Mouse (Mus musculus): ENCODE measurements at regions not wholly inside any gene's neighbourhood (a gene's known extent, or its start where the extent isn't known, plus 50 kb on each side); places are given as distances from the start of the nearest gene placed in this dataset.
A peak's percentile ranks its signal among the peaks of the same experiment; 100 is the strongest.

- Histone ChIP-seq H3K4me3 (replicated peaks; ENCODE audit: low read length) (no peak overlapping the region), H3K4me1 (replicated peaks; ENCODE audit: control insufficient read depth, insufficient read depth, low read length) (no peaks in the 10 kb centered on the region; the same call in 1 of the 2 replicates), H3K9ac (replicated peaks; ENCODE audit: low read depth, low read length) (no peak overlapping the region), H3K36me3 (ENCODE audit: control insufficient read depth, insufficient read depth) (no peaks in the 10 kb centered on the region), H3K27ac (ENCODE audit: low read length) (no peak overlapping the region), H3K9me3 (ENCODE audit: control insufficient read depth, low read length) (no peaks in the 10 kb centered on the region), H3K4me2 (ENCODE audit: low read length) (no peak overlapping the region), H3K27me3 (replicated peaks; ENCODE audit: control insufficient read depth, insufficient read depth, low read length) (no peaks in the 10 kb centered on the region)
- 46% methylated on average over 8 of the region's 8 CpGs for WGBS
- ATAC-seq, result peak; percentile 52
Measured at GRCm38 (mm10) chr9:94239479-94240241, 298.2 kb downstream of the 1190002N15Rik start.

DNA sequence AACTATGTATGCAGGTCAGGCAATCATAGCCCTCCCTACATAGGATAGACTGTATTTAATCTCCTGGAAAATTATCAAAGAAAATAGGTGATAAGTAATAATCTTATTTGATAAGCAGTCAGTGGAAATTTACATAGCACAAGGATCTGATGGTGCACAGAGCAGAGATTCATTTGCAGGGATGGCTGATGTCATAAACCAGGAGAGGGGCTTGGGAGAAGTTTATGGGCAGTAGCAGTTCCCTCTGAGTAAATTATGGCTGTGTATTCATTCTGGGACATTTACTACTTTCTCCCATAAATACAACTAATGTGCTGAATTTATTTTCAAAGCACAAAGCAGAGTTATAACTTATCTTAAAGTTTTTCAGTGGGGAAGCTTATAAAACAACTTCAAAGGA lies 299.3 kb downstream of the 1190002N15Rik start:
- Histone ChIP-seq H3K27me3 (replicated peaks; ENCODE audit: control insufficient read depth, insufficient read depth, low read length) (no peaks in the 10 kb centered on the region), H3K4me1 (replicated peaks; ENCODE audit: control insufficient read depth, insufficient read depth, low read length) (no peaks in the 10 kb centered on the region; the same call in 1 of the 2 replicates), H3K4me2 (ENCODE audit: low read length) (no peak overlapping the region), H3K27ac (ENCODE audit: low read length) (no peak overlapping the region), H3K9me3 (ENCODE audit: control insufficient read depth, low read length) (no peaks in the 10 kb centered on the region), H3K36me3 (ENCODE audit: control insufficient read depth, insufficient read depth) (no peaks in the 10 kb centered on the region), H3K4me3 (replicated peaks; ENCODE audit: low read length) (no peak overlapping the region), H3K9ac (replicated peaks; ENCODE audit: low read depth, low read length) (no peak overlapping the region)
- ATAC-seq, result no peak

GRCm38 (mm10) chr9:94229537-94229936 lies 308.3 kb downstream of the 1190002N15Rik start:
- 85% methylated on average over 2 of the region's 2 CpGs for WGBS
- Histone ChIP-seq H3K9ac (replicated peaks; ENCODE audit: low read depth, low read length) (no peak overlapping the region), H3K27me3 (replicated peaks; ENCODE audit: control insufficient read depth, insufficient read depth, low read length) (no peaks in the 10 kb centered on the region), H3K36me3 (ENCODE audit: control insufficient read depth, insufficient read depth) (no peaks in the 10 kb centered on the region), H3K4me3 (replicated peaks; ENCODE audit: low read length) (no peak overlapping the region), H3K4me2 (ENCODE audit: low read length) (no peak overlapping the region), H3K27ac (ENCODE audit: low read length) (no peak overlapping the region), H3K4me1 (replicated peaks; ENCODE audit: control insufficient read depth, insufficient read depth, low read length) (no peaks in the 10 kb centered on the region), H3K9me3 (ENCODE audit: control insufficient read depth, low read length) (no peaks in the 10 kb centered on the region)
- no peak for ATAC-seq

GRCm38 (mm10) chr9:94219116-94219515 lies 318.8 kb downstream of the 1190002N15Rik start:
- H3K4me3 ChIP-seq (replicated peaks; ENCODE audit: low read length), result no peak overlapping the region
- H3K4me2 ChIP-seq (ENCODE audit: low read length), result no peak overlapping the region
- H3K36me3 ChIP-seq (ENCODE audit: control insufficient read depth, insufficient read depth), result no peaks in the 10 kb centered on the region
- H3K9me3 ChIP-seq (ENCODE audit: control insufficient read depth, low read length), result no peaks in the 10 kb centered on the region
- no peak overlapping the region for H3K27ac ChIP-seq (ENCODE audit: low read length)
- ATAC-seq, result no peak
- no peak overlapping the region for H3K9ac ChIP-seq (replicated peaks; ENCODE audit: low read depth, low read length)
- no peaks in the 10 kb centered on the region for H3K27me3 ChIP-seq (replicated peaks; ENCODE audit: control insufficient read depth, insufficient read depth, low read length)
- H3K4me1 ChIP-seq (replicated peaks; ENCODE audit: control insufficient read depth, insufficient read depth, low read length), result no peaks in the 10 kb centered on the region
- WGBS, result 65% methylated on average over 2 of the region's 2 CpGs

DNA sequence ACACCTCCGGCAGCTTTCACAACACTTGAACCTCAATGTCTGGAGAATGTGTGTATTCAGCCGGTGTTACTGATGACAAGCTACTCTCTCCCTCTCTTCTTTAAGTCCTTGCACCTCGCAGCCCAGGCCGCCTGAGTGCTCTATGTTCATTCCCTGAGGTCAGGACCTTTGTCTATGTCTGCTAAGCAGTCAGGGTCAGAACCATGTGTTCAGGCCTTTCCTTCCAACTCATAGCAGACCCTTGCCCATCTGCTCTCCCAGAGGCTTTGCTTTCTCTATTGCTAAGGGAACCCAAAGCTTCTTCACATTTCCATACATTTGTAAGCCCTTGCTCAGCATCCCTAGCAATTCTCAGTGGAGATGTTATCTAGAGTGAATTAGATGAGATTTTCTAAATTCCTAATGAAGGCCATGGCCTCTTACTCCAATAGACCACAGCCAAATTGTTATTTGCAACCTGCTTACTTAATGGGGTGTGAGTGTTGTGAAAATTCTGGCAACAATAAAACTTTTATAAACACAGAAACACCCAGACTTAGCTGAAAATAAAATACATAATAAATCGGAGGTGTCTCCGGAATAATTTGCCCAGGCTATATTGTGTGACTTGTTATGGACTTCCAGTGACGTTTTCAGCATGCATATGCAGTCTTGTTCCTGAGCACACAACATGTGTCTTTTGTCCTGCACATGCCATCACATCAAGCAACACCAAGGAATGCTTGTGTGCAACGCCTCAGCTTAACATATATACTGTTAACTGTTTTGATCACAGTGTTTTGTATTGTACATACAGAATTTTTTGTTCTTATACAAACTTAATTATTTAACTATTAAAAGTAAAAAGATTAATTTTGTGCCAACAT lies 321.2 kb downstream of the 1190002N15Rik start:
- Histone ChIP-seq H3K36me3 (ENCODE audit: control insufficient read depth, insufficient read depth) (no peaks in the 10 kb centered on the region), H3K4me1 (replicated peaks; ENCODE audit: control insufficient read depth, insufficient read depth, low read length) (no peaks in the 10 kb centered on the region), H3K27ac (ENCODE audit: low read length) (no peak overlapping the region), H3K9me3 (ENCODE audit: control insufficient read depth, low read length) (no peaks in the 10 kb centered on the region), H3K9ac (replicated peaks; ENCODE audit: low read depth, low read length) (no peak overlapping the region), H3K4me2 (ENCODE audit: low read length) (no peak overlapping the region), H3K27me3 (replicated peaks; ENCODE audit: control insufficient read depth, insufficient read depth, low read length) (no peaks in the 10 kb centered on the region), H3K4me3 (replicated peaks; ENCODE audit: low read length) (no peak overlapping the region)
- 87% methylated on average over 8 of the region's 8 CpGs for WGBS
- no peak for ATAC-seq

GRCm38 (mm10) chr9:94210467-94211249 lies 327.2 kb downstream of the 1190002N15Rik start:
- H3K4me3 ChIP-seq (replicated peaks; ENCODE audit: low read length), result no peak overlapping the region
- 37% methylated on average over 9 of the region's 9 CpGs for WGBS
- H3K36me3 ChIP-seq (ENCODE audit: control insufficient read depth, insufficient read depth), result no peaks in the 10 kb centered on the region
- no peaks in the 10 kb centered on the region for H3K27me3 ChIP-seq (replicated peaks; ENCODE audit: control insufficient read depth, insufficient read depth, low read length)
- ATAC-seq, result peak; percentile 74
- H3K4me2 ChIP-seq (ENCODE audit: low read length), result no peak overlapping the region
- H3K27ac ChIP-seq (ENCODE audit: low read length), result 0 out of 2 replicates have a peak overlapping the region, but pooled peaks have one; percentile 10
- no peaks in the 10 kb centered on the region; the same call in 1 of the 2 replicates for H3K9me3 ChIP-seq (ENCODE audit: control insufficient read depth, low read length)
- H3K4me1 ChIP-seq (replicated peaks; ENCODE audit: control insufficient read depth, insufficient read depth, low read length), result peaks cover 10% of the 10 kb centered on the region
- no peak overlapping the region for H3K9ac ChIP-seq (replicated peaks; ENCODE audit: low read depth, low read length)

DNA sequence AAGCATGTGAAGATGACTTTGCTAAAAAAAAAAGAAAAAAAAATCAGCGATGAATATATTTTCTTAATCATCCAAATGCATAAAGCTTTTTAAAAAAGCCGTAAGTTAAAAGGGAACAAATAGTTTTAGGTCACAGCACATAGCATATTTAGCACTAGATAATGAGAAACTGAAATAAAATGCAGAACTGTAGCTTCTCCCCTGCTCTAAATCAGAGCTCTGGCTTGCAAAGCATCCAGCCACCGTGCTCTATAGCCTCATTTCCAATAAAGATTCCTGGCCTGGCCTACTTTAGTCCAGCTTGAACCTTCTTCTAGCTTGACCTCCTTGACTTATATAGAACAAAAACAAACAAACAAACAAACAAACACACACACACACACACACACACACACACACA lies 328.9 kb downstream of the 1190002N15Rik start:
- Histone ChIP-seq H3K4me1 (replicated peaks; ENCODE audit: control insufficient read depth, insufficient read depth, low read length) (peaks cover 10% of the 10 kb centered on the region), H3K4me2 (ENCODE audit: low read length) (no peak overlapping the region), H3K9ac (replicated peaks; ENCODE audit: low read depth, low read length) (no peak overlapping the region), H3K9me3 (ENCODE audit: control insufficient read depth, low read length) (no peaks in the 10 kb centered on the region; the same call in 1 of the 2 replicates), H3K36me3 (ENCODE audit: control insufficient read depth, insufficient read depth) (no peaks in the 10 kb centered on the region), H3K4me3 (replicated peaks; ENCODE audit: low read length) (no peak overlapping the region), H3K27ac (ENCODE audit: low read length) (no peak overlapping the region), H3K27me3 (replicated peaks; ENCODE audit: control insufficient read depth, insufficient read depth, low read length) (no peaks in the 10 kb centered on the region)
- ATAC-seq, result no peak
- WGBS, result 89% methylated on average over 3 of the region's 3 CpGs

- ATAC-seq, result no peak
- H3K27ac ChIP-seq (ENCODE audit: low read length), result no peak overlapping the region
- H3K9me3 ChIP-seq (ENCODE audit: control insufficient read depth, low read length), result no peaks in the 10 kb centered on the region; the same call in 1 of the 2 replicates
- no peak overlapping the region for H3K4me2 ChIP-seq (ENCODE audit: low read length)
- no peak overlapping the region for H3K9ac ChIP-seq (replicated peaks; ENCODE audit: low read depth, low read length)
- H3K4me3 ChIP-seq (replicated peaks; ENCODE audit: low read length), result no peak overlapping the region
- H3K36me3 ChIP-seq (ENCODE audit: control insufficient read depth, insufficient read depth), result no peaks in the 10 kb centered on the region
- 100% methylated on average over 1 of the region's 1 CpGs for WGBS
- H3K4me1 ChIP-seq (replicated peaks; ENCODE audit: control insufficient read depth, insufficient read depth, low read length), result no peaks in the 10 kb centered on the region
- H3K27me3 ChIP-seq (replicated peaks; ENCODE audit: control insufficient read depth, insufficient read depth, low read length), result no peaks in the 10 kb centered on the region
Measured at GRCm38 (mm10) chr9:94200892-94201291, 337.0 kb downstream of the 1190002N15Rik start.

DNA sequence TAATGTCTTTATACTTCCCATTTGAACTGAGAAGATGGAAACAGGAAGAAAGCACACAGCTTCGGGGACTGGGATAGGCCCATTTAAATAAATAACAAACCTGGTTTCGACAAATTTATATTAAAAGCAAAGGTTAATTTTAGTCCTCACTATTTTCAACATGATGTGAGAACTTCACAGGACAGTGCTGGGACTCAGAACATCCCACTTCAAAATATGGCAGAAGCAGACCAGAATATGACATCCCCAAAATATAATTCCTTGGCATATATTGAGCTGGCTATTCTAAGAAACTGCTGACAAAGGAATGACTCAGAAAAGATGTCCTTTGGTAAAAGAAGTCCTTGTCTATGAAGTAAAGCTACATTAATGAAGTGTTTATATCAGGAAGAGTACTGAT lies 338.0 kb downstream of the 1190002N15Rik start:
- no peak for ATAC-seq
- Histone ChIP-seq H3K9me3 (ENCODE audit: control insufficient read depth, low read length) (no peaks in the 10 kb centered on the region), H3K27ac (ENCODE audit: low read length) (no peak overlapping the region), H3K9ac (replicated peaks; ENCODE audit: low read depth, low read length) (no peak overlapping the region), H3K4me2 (ENCODE audit: low read length) (no peak overlapping the region), H3K4me1 (replicated peaks; ENCODE audit: control insufficient read depth, insufficient read depth, low read length) (no peaks in the 10 kb centered on the region), H3K4me3 (replicated peaks; ENCODE audit: low read length) (no peak overlapping the region), H3K36me3 (ENCODE audit: control insufficient read depth, insufficient read depth) (no peaks in the 10 kb centered on the region), H3K27me3 (replicated peaks; ENCODE audit: control insufficient read depth, insufficient read depth, low read length) (no peaks in the 10 kb centered on the region)
- WGBS, result 96% methylated on average over 2 of the region's 2 CpGs
